Mouse (Mus musculus): ENCODE results near the gene Gfod1.

Gfod1 gene

DNA sequence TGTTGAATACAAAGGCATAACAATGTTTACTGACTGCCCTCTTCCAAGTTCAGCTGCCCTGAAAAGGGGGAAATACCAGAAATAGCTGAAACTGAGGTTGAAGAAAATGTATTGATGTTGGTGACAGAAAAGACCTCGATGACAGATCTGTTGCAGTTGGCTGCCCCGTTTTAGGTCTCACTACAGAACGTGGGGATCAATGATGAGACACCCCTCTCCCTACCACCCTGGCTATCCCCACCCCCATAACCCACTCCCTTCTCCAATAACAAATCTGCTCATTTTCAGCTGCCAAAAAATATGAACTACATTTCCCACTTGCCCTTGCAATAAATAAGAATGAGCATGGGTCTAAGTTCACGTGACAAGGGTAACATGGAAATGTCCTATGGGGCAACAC is 73.1 kb downstream of the Gfod1 start:
- no peak for DNase-seq (ENCODE audit: low spot score in 2 of 2)

GRCm38 (mm10) chr13:43230238-43230637 is 73.7 kb downstream of the Gfod1 start:
- peak in 1 of 2 experiments; percentile 65 for DNase-seq (ENCODE audit: low spot score in 2 of 2)

DNA sequence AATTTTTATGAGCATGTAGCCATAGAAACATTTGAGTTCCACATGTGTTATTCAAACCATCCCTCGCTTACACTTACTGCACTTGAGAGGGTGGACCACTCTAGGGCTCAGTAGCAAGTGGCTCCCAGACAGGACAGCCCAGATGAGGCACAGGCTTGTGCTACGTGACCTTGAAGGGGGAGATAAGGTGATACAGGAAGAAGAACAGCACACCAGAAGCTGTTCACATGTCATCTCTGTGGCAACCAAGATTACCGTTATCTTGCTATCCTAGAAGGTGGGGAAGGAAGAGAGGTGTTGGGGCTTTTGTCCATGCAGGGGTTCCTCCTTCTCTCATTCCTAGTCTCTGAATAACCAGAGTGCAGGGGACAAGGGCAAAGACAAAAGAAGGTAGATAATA is 74.2 kb downstream of the Gfod1 start:
- DNase-seq (ENCODE audit: low spot score in 2 of 2) = no peak

DNA sequence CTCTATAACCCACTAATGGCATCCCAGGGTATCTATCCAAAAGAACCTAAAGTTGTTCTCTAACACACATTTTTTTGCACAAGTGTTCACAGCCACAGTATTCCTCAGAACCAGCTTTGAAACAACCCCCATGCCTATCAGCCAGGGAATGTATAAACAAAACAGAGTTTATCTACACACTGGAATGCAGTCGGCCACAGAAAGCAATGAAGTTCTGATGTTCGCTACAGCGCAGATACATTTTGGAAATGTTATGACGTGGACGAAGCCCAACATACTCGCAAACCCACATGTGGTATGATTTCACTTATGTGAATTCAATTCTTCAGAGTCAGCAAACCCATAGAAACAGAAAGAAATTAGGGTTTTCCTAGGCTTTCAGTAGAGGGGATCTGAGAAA is 75.8 kb downstream of the Gfod1 start:
- DNase-seq (ENCODE audit: low spot score in 2 of 2) = no peak

DNA sequence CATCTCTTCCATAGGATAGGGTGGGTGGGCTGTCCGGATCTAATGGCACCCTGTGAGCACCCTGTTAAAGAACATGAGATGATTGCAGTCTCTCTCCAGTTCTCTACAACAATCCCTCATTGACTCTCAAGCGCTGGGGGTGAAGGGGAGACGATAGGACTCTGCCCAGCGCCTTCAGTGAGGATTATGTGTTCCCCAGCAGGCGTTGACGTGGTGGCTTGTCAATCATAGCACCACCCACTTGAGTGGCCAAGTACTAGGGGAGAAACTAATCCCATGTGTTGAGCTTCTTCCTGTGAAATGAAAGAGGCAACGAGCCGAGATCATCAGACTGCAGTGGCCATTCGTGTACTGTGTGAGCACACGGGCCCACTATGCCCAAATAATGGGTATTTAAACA is 77.9 kb downstream of the Gfod1 start:
- DNase-seq (ENCODE audit: low spot score in 2 of 2) = no peak

- no peak for DNase-seq (ENCODE audit: low spot score in 2 of 2)
These were observed 78.8 kb downstream of the Gfod1 start for GRCm38 (mm10) chr13:43225161-43225560.

DNA sequence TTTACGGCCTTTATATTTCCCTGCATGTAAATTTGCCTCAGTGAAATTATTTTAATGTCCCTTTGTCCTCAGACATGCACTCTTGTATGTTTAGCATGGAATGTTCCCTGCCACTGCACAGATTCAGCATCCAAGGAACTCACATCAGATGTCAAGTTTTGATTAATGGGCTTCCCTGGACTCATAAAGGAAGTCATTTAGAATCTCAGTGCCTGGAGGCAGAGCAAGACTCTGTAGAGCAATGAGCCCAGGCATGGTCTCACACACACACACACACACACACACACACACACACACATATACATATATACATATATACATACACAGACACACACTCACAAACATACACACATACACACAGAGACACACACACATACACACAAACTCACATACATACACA is 81.9 kb downstream of the Gfod1 start:
- DNase-seq (ENCODE audit: low spot score in 2 of 2) = no peak

DNA sequence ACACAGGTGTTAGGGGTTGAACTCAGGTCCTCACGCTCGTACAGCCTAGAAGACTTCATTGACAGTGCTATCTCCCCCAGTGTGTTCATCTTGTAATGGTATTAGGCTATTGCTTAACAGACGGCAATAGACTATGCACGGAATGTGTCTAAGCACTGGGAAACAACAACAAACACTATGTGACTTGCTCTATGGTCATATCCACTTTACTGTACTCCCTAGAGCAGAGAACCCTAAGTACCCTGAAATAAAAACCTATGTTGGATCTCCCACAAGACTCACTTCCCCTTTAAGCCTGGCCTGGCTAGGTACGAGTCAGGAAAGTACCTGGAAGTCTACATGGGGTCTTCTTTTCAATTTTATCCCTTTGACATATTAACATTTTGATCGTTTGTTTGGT is 82.7 kb downstream of the Gfod1 start:
- DNase-seq (ENCODE audit: low spot score in 2 of 2) = no peak

- DNase-seq (ENCODE audit: low spot score in 2 of 2) = no peak
These were observed 83.3 kb downstream of the Gfod1 start for GRCm38 (mm10) chr13:43220635-43221034.

- DNase-seq (ENCODE audit: low spot score in 2 of 2) = no peak
These were observed 85.2 kb downstream of the Gfod1 start for GRCm38 (mm10) chr13:43218764-43219163.

DNA sequence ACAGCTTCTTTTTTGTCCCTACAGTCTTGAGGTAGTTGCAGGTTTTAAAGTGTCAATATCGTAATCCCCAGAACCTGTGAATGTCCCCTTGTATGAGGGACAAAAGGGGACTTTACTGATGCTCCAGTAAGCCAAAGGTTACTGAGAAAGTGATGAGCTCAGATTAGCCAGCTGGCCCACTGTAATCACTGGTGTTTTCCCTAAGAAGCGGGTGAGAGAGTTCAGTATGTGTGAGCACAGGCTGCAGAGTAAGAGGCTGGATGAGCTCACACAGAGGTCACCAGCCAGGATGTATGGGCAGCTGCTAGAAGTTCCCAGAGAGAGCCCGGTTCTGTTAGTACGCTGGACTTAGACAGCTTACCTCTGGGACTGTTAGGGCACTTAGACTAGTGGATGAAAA is 85.7 kb downstream of the Gfod1 start:
- no peak for DNase-seq (ENCODE audit: low spot score in 2 of 2)

GRCm38 (mm10) chr13:43217686-43218085 is 86.3 kb downstream of the Gfod1 start:
- DNase-seq (ENCODE audit: low spot score in 2 of 2) = no peak

- DNase-seq (ENCODE audit: low spot score in 2 of 2) = no peak
These were observed 86.9 kb downstream of the Gfod1 start for GRCm38 (mm10) chr13:43217059-43217458.

DNA sequence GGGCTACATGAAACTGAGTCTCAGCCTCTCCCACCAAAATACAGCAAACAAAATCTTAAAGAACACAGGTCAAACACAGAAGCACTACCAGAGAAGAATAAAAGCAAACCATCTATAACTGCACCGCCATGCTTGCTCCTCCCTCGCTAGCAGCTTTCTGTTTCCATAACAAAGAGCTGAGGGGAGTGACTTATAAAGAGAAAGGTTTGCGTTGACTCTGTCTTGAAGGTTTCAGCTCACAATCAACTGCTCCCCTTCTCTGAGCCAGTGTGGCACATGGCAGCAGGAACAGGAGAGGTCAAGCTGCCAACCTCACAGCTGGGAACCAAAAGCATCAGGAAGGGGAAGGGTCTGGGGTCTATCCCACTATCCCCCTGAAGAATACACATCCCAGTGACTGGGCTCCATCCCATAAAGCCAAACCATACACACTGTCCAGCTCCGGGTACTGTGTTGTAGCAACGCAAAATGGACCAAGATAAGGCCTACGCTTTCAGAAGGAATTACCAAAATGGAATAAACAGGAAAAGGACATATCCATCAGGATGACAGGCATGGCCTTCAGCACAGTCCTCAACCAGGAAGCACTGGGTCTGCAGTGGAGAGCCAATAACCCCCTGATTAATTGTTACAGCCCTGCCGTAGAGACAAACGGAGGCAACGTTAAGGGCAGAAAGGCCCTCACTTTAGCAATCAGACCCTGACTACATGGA is 87.8 kb downstream of the Gfod1 start:
- no peak for DNase-seq (ENCODE audit: low spot score in 2 of 2)

DNA sequence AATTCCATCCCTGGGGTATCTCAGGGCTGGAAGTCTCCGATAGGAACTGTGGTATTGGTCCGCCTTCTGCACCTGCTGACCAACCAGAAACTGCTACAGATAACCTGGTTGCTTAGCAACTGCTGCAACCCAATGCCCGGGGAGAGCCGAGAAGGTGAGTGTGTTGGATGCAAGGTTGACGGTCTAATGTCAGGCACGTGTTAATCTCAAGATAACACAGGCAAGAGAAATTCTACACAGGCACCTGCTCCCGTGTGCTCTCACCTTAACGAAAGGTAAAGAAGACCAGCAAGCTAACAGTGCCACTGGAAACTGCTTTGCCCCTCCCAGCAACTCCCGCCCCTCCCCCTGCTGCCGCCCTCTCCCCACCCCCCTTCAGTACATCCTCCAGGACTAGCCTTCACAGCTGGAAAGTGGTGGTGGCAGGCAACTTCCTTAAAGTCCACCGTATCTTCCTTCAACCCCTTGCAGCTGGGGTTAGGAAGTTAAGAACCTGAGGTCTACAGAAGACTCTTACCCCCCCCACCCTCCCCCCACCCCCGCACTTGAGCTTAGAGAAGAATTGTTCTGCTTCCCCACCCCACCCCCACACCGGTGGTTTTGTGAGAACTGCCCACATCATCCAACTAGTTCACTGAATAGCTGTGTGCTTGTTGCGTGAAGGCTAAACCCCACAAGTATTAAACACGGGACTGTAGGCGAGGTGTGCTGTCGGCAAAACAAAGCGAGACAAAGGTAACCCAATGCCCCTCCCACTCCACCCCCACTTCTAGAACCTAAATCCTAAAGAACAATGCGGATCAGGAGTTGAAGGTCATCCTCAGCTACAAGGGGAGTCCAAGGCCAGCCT is 88.6 kb downstream of the Gfod1 start:
- no peak for DNase-seq (ENCODE audit: low spot score in 2 of 2)

GRCm38 (mm10) chr13:43212338-43212737 is 91.6 kb downstream of the Gfod1 start:
- DNase-seq (ENCODE audit: low spot score in 2 of 2) = no peak

DNA sequence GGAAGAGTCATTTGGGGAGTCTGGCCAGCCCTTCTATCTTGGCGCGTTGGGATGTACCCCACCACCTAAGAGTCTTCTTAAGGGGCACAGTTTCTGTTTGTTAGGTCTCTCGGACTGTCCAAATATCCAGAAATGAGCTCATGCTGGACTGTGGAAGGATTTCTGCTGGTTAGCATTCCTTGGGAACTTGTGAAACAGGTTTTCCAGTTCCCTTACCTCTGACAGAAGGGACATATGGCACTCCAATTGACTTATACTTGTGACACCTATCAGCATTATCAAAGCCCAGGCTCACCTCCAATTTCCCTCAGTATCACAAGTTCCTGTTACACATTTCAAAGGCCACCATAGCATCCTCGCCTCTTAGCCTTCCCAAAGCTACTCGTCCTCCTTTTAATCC is 93.0 kb downstream of the Gfod1 start:
- DNase-seq (ENCODE audit: low spot score in 2 of 2) = no peak

DNA sequence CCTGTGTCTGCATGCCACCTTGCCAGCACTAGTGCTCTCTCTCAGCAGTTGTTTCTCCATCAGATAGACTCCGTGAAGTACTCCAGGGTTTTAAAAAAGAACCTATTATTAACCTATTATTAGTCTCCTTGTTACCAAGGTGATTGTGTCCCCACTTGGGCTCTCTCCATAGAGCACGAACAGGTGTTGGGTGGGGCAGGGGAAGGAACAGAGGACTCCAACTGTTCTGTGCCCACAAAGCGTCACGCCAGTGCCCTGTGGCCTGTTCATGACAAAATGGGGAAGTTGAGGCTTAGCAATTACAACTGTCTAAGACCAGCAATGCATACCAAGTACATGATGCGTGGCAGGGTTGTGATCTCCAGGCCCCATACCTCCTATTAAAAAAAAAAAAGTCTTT is 94.4 kb downstream of the Gfod1 start:
- no peak for DNase-seq (ENCODE audit: low spot score in 2 of 2)

DNA sequence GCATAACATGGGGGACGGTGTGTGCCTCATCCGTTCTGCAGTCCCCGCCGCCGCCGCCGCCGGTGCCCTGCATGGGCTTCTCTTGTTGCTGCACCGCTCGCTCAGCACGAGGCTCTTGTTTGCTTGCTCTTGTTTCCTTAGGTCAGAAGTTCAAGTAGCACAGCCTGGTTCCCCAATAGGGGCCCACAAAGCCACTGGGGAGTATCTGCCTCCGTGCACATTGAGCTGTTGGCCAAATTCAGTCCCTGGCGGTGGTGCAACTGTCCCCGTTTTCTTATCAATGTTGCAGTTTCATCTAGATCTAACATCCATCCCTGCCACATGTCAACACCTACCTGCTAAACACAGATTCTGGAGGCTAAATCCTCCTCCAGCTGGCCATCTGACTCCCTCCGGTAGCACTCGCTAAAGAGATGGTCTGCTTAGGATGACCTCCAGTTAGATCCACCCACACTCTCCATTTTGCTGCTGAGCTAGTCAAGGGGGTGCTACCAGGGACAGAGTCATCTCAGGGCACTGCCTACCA is 95.0 kb downstream of the Gfod1 start:
- no peak for DNase-seq (ENCODE audit: low spot score in 2 of 2)

GRCm38 (mm10) chr13:43206118-43206683 is 97.8 kb downstream of the Gfod1 start:
- no peak for DNase-seq (ENCODE audit: low spot score in 2 of 2)

DNA sequence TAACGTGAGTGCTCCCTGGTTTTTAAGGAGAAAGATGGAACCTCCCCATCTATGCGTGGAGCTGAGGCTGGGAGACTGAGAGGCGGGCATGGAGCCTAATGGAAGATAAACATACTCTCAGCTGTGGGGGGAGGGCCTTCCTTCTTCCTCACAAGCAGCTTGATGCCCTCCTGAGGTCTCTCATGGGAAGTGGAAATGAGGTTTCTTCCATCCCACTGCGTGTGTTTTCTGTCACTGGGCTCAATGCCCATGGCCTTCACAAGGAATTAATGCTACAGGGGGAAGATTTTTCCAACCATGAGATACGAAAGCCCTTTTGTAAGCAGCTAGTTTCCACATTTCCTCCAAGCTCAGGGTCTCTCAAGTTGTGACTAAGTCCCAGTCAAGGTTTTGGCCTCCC is 100.3 kb downstream of the Gfod1 start:
- no peak for DNase-seq (ENCODE audit: low spot score in 2 of 2)

- DNase-seq (ENCODE audit: low spot score in 2 of 2) = no peak
These were observed 100.7 kb downstream of the Gfod1 start for GRCm38 (mm10) chr13:43203234-43203633.

GRCm38 (mm10) chr13:43202351-43202750 is 101.6 kb downstream of the Gfod1 start:
- no peak for DNase-seq (ENCODE audit: low spot score in 2 of 2)
